Mouse (Mus musculus): ENCODE measurements at regions not wholly inside any gene's neighbourhood (a gene's known extent, or its start where the extent isn't known, plus 50 kb on each side); places are given as distances from the start of the nearest gene placed in this dataset.
"Not testable (repeated sequence)": the region's sequence is repeated elsewhere in the genome, so short reads cannot be mapped to it uniquely, and the experiment has no call there.

GRCm38 (mm10) chr17:91466822-91467221 lies 374.0 kb upstream of the Nrxn1 start:
- no peak for DNase-seq (ENCODE audit: low spot score)

- DNase-seq (ENCODE audit: low spot score): peak; percentile 19
Observed at GRCm38 (mm10) chr17:91451711-91452110, 358.8 kb upstream of the Nrxn1 start.

- DNase-seq (ENCODE audit: low spot score): not testable (repeated sequence)
Observed at GRCm38 (mm10) chr17:91431780-91432720, 339.2 kb upstream of the Nrxn1 start.

- DNase-seq (ENCODE audit: low spot score): no peak
Observed at GRCm38 (mm10) chr17:91430351-91430750, 337.5 kb upstream of the Nrxn1 start.

GRCm38 (mm10) chr17:91425120-91425519 lies 332.2 kb upstream of the Nrxn1 start:
- peak; percentile 13 for DNase-seq (ENCODE audit: low spot score)

GRCm38 (mm10) chr17:91418582-91418981 lies 325.7 kb upstream of the Nrxn1 start:
- no peak for DNase-seq (ENCODE audit: low spot score)

- no peak for DNase-seq (ENCODE audit: low spot score)
Observed at GRCm38 (mm10) chr17:91390969-91391764, 298.3 kb upstream of the Nrxn1 start.

- not testable (repeated sequence) for DNase-seq (ENCODE audit: low spot score)
Observed at GRCm38 (mm10) chr17:91389937-91390623, 297.2 kb upstream of the Nrxn1 start.

- no peak for DNase-seq (ENCODE audit: low spot score)
Observed at GRCm38 (mm10) chr17:91388521-91388920, 295.6 kb upstream of the Nrxn1 start.

GRCm38 (mm10) chr17:91388039-91388438 lies 295.2 kb upstream of the Nrxn1 start:
- no peak for DNase-seq (ENCODE audit: low spot score)

- no peak for DNase-seq (ENCODE audit: low spot score)
Observed at GRCm38 (mm10) chr17:91385949-91386348, 293.1 kb upstream of the Nrxn1 start.

- DNase-seq (ENCODE audit: low spot score): no peak
Observed at GRCm38 (mm10) chr17:91368156-91368555, 275.3 kb upstream of the Nrxn1 start.

- DNase-seq (ENCODE audit: low spot score): no peak
Observed at GRCm38 (mm10) chr17:91361261-91361660, 268.4 kb upstream of the Nrxn1 start.

GRCm38 (mm10) chr17:91352107-91352506 lies 259.2 kb upstream of the Nrxn1 start:
- no peak for DNase-seq (ENCODE audit: low spot score)

GRCm38 (mm10) chr17:91336882-91337281 lies 244.0 kb upstream of the Nrxn1 start:
- no peak for DNase-seq (ENCODE audit: low spot score)

- DNase-seq (ENCODE audit: low spot score): no peak
Observed at GRCm38 (mm10) chr17:91333790-91334189, 240.9 kb upstream of the Nrxn1 start.

GRCm38 (mm10) chr17:91333202-91333601 lies 240.3 kb upstream of the Nrxn1 start:
- DNase-seq (ENCODE audit: low spot score): no peak

GRCm38 (mm10) chr17:91324377-91324776 lies 231.5 kb upstream of the Nrxn1 start:
- DNase-seq (ENCODE audit: low spot score): no peak

- DNase-seq (ENCODE audit: low spot score): no peak
Observed at GRCm38 (mm10) chr17:91286875-91287274, 194.0 kb upstream of the Nrxn1 start.

- DNase-seq (ENCODE audit: low spot score): no peak
Observed at GRCm38 (mm10) chr17:91274378-91274777, 181.5 kb upstream of the Nrxn1 start.

- no peak for DNase-seq (ENCODE audit: low spot score)
Observed at GRCm38 (mm10) chr17:91238719-91239118, 145.8 kb upstream of the Nrxn1 start.

GRCm38 (mm10) chr17:91236653-91237052 lies 143.8 kb upstream of the Nrxn1 start:
- DNase-seq (ENCODE audit: low spot score): not testable (repeated sequence)

All from left cerebral cortex, adult 11 months (tissue).